In genomic region chr3:82362452-82362851, GRCm38 (mm10) we compare ENCODE assay signal across 8 mouse cellular contexts. TPM values are rescaled to one million over a fixed set of nuclear protein-coding genes. Genes with fewer than 3 reads are reported as not detected.
DNase-seq lines count a peak whose midpoint lies in the region; ATAC-seq and TF ChIP-seq lines count a peak whose summit lies in the region.

No protein-coding gene starts in this region.

- H3K27ac ChIP-seq in liver, postnatal 0 days (ENCODE audit: low read depth), result no peak overlapping the region

- H3K27me3 ChIP-seq in liver, postnatal 0 days (ENCODE audit: insufficient read depth, low read length), result no peaks in the 10 kb centered on the region

- no peak overlapping the region for H3K4me2 ChIP-seq in liver, postnatal 0 days (ENCODE audit: low read depth, low read length)

- no peak for ATAC-seq in CD4-positive, CD25-positive, alpha-beta regulatory T cell, adult 4 months
- no peak for ATAC-seq in liver, postnatal 0 days
- ATAC-seq in inflammation-experienced regulatory T-cells, adult 6 months, result no peak

- no peak overlapping the region for H3K9ac ChIP-seq in liver, postnatal 0 days (replicated peaks)

- H3K9me3 ChIP-seq in liver, postnatal 0 days (ENCODE audit: low read length), result no peaks in the 10 kb centered on the region

- H3K36me3 ChIP-seq in liver, postnatal 0 days (replicated peaks; ENCODE audit: insufficient read depth, low read length), result no peaks in the 10 kb centered on the region

- peaks cover 6% of the 10 kb centered on the region; the same call in 1 of the 2 replicates for H3K4me1 ChIP-seq in liver, postnatal 0 days (ENCODE audit: insufficient read depth)

- TF ChIP-seq CTCF in liver, postnatal 0 days (IDR thresholded peaks at IDR 0.05; ENCODE audit: low read depth), result peak; percentile 57

- no peak for TF ChIP-seq EP300 in liver, postnatal 0 days (IDR thresholded peaks at IDR 0.05; ENCODE audit: low read depth)

- peak; percentile 52 for DNase-seq in CD4-positive, CD25-positive, alpha-beta regulatory T cell, adult 2 months (ENCODE audit: low read depth, low spot score)
- peak; percentile 48 for DNase-seq in kidney, postnatal 10 days
- DNase-seq in kidney, adult 8-10 months, result no peak
- peak; percentile 41 for DNase-seq in NIH3T3 (ENCODE audit: low read depth)
- no peak for DNase-seq in liver, postnatal 0 days
- no peak for DNase-seq in spleen, postnatal 36 days (ENCODE audit: low spot score in 2 of 2)

- WGBS in liver, postnatal 0 days (ENCODE audit: insufficient replicate concordance), result 19% methylated on average over 4 of the region's 4 CpGs

- no peak overlapping the region for H3K4me3 ChIP-seq in liver, postnatal 0 days (ENCODE audit: low read depth, low read length)

RNA-seq across cellular contexts. Expression of gene Map9, which starts 4.6 kb away (rescaled TPM):
- polyA plus RNA-seq in CD4-positive, CD25-positive, alpha-beta regulatory T cell, adult 4 months (2017; shearing (Covaris generic)), result 1 to 10 TPM in 1 of 2 experiments, under 1 TPM in 1; 0.57 to 1.1 TPM
- 0.05 and 0.18 TPM in 2 replicates for polyA plus RNA-seq in liver, postnatal 0 days (2015; fragmentation: Nextera tagmentation; extraction: Ambion mirVana)
- polyA plus RNA-seq in inflammation-experienced regulatory T-cells, adult 6 months (2017; shearing (Covaris generic)), result 1 to 10 TPM in 1 of 3 experiments, under 1 TPM in 2; 0.66 to 2.3 (median 0.96) TPM

Comparison
In these comparisons a context has a peak if more than half of its experiments do, and no peak if none do; other contexts are left out.
1. DNase-seq: peak in CD4-positive, CD25-positive, alpha-beta regulatory T cell, adult 2 months (single experiment), kidney, postnatal 10 days (single experiment) and NIH3T3 (single experiment); none in kidney, adult 8-10 months (0 of 2), liver, postnatal 0 days (single experiment) and spleen, postnatal 36 days (0 of 2).